Mouse (Mus musculus): ENCODE measurements around the gene Gtf2f2.
"Not testable (repeated sequence)": the region's sequence is repeated elsewhere in the genome, so short reads cannot be mapped to it uniquely, and the experiment has no call there.

The Gtf2f2 gene

DNA sequence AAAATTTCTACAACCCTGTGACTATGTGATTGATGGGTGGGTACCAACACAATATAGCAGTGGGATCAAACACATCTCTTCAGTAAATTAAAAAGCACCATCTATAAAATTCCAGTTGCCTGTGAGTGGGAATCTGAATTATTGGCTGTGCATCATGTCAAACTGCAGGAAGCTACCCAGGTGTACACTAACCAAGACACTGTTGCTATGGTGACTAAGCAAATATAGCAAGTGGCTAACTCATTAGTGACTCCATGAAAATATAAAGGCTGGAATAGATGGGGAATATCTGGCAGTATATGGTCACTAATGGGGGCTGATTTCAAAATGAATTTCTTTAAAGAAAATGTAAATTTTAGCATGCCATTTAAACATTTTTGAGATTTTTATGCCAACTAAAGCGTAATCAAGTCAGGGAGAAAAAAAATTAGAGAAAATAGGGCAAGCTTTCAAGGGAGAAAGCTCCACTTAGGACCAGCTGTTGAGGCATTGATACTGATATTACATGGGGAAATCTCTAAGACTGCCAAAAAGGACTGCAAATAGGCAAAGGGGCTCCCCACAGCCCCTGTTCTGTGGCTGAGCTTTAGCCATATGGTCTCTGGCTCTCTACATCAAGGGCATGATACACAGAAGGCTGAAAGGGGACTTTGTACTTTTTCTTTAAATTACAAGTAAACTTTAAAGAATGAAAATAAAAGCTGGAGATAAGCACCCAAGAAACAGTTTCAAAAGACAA, 87.2 kb downstream of the Gtf2f2 start:
- in situ Hi-C loops (cut with MboI, MseI) = no loop called here

DNA sequence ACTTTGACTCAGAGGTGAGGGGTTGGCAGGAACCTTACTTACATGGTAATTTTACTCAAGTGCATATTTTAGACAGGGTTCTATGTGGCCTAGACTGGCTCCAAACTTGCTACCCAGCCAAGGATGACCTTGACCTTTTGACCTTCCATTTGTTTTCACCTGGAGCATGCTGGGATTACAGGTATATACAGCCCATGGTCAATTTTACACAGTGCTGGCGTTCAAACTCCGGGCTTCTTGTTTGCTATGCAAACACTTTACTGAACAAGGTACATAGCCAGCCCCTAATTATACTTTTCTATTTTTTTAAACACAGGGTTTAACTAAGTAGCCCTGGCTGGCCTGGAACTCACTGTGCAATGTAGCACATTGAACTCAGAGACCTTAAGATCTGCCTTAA, 98.0 kb downstream of the Gtf2f2 start:
- in situ Hi-C loops (cut with MboI, MseI) = no loop called here

DNA sequence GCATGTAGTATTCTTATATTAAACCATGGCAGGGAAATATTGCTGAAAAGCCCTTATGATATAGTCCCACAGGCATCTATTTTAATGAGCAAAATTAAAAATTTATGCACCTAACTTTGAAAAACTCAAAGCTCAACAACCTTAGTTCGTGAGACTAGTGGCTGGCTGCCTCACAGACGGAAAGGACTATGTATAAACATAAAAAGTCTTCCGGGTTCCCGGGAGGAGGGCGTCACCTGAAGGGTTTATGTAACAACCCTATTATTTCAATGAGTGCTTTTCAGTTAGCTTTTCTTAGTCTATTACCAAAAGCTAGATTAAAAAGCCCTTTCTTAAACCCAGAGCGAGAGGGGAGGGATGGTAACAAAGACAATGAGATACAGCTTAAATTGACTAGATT, 98.7 kb downstream of the Gtf2f2 start:
- in situ Hi-C loops (cut with MboI, MseI) = no loop called here

DNA sequence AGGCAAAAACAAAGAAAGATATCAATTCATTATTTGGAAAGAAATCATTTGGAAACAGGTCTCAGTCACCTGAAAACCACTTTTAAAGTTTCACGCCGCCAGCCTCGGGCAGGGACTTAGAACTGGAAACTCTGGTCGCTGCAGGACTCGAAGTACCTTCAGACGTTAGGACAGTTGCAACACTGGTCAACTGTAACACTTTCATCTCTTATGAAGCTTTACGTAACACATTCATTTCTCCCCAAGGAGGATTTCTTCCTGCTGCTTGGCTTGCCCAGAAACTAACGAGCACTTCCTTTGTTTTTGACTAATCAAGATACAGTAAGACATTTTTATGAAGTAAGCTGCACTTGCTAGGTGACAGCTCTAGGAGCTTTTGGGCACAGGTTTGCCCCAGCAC, 103.7 kb downstream of the Gtf2f2 start:
- in situ Hi-C loops (cut with MboI, MseI) = no loop called here

DNA sequence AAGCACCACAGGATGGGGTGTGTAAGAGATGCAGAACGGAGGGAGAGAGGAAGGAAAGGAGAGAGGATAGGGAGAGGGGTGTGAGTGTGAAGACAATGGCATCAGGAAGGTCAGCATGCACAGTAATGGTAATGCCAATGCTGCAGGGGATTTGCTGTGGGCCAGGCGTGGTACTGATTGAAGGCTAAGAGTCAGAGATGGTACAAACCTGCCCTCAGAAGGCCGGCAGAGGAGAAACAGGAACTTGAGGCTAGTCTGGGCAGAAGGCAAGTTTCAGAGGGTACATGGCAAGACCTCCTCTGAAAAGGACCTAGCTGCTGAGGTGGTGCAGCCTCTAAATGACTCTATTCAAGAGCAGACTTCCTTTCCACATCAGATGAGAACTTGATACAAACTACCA, 105.7 kb downstream of the Gtf2f2 start:
- in situ Hi-C loops (cut with MboI, MseI) = no loop called here

DNA sequence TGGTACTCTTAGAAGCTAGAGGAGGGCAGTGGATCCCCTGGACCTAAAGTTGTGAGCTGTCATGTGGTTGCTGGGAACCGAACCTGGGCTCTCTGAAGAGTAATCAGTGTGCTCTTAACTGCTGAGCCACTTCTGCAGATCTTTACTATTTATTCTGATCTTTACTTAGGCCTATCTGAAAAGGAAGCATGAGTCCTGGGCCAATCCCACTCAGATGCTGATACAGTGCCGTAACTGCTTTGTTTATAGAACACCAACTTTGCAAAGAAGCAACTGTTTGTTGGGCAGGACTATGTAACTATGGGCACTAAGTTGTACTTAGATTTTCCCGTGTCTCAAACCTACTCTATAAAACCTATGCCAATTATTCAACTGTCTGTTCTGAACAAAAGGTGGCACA, 107.5 kb downstream of the Gtf2f2 start:
- in situ Hi-C loops (cut with MboI, MseI) = no loop called here

DNA sequence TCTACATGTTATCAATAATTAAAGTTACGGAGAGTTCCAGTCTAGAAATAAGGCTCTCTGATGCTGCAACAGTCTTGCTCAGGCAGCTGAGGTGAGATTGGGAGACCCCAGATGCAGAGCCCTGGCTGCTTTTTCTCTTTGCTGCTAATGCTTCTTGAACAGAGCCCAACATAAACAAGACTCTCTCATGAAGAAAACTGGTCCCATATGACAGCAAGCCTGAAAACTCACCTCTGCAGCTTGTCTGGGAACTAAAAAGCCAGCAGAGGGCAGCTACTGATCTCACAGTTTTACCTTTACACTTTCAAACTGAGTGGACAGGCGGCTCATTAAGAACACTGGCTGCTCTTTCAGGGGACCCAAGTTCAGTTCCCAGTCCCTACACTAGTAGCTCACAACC, 108.7 kb downstream of the Gtf2f2 start:
- in situ Hi-C loops (cut with MboI, MseI) = no loop called here

DNA sequence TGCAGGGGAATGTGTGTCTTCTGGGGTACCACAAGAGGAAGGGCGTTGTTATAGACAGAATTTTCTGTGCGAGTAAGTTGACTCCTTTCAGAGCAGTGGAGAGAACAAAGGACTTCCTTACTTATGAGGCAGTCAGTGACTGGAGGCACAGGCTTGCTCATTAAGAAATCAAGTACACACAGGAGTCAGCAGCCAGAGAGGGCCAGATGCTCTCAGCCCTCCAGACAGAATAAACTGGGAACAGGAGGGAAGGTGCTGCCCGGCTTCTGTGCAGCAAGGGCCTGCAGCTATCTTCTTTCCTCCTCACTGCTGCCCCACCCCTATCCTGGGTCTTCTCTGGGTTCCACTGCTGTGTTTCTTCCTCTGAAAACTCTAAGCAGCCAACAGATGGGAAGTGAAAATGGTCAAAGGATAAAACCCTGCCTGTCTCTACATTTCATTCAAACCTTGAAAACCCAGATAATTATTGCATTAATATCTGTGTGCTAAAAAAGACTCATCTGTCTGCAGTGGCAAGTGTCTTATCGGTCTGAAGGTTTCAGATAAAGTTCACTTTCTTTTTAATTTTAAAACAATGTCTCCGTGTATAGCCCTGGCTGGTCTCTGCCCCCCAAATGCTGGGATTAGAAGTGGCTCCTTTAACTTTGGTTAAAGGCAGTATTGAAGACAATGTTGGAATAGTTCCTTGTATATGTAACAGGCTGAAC, 109.7 kb downstream of the Gtf2f2 start:
- in situ Hi-C loops (cut with MboI, MseI) = no loop called here

DNA sequence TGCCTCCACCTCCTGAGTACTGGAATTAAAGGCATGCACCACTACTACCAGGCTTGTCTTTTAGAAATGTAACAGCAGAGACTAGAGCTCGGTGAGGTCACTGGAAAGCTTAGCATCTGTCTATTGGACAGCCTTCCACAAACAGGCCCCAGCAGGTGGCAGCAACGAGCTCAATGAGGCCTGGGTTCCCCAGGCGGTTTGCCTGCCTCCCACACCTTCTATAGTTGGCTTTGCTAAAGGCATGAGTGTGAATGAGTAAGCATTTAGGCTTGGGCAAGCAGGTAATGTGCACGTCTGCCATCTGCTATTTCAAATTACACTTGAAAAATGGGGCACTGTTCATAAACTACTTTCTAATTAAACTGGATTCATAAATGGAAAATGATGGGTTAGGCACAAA, 111.1 kb downstream of the Gtf2f2 start:
- in situ Hi-C loops (cut with MboI, MseI) = loop anchor here in 1 of 2 experiments (5.0 to 10.0 kb wide), 2 partner anchors 178 to 575 kb away; no protein-coding TSS in a partner anchor

DNA sequence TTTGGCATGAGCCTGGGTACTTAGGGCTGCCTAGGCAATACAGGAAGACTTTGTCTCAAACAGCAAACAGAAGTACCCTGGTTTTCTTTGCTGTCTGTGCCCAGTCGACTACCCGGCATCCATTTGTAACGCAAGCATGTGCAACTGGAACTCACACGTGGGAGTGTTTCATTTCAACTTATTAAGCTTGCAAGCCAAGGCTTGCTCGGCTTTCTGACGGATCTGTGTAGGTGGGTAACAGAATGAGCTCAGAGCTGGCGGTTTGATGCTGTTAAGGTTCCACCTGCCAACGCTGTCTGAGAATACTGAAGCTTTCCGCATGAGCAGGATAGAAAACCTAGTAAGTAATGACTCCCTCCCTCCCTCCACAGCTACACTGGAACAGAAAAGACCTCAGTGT, 118.5 kb downstream of the Gtf2f2 start:
- in situ Hi-C loops (cut with MboI, MseI) = loop anchor here in 1 of 2 experiments (10.0 kb wide), 1 partner anchor 583 kb away; no protein-coding TSS in a partner anchor

DNA sequence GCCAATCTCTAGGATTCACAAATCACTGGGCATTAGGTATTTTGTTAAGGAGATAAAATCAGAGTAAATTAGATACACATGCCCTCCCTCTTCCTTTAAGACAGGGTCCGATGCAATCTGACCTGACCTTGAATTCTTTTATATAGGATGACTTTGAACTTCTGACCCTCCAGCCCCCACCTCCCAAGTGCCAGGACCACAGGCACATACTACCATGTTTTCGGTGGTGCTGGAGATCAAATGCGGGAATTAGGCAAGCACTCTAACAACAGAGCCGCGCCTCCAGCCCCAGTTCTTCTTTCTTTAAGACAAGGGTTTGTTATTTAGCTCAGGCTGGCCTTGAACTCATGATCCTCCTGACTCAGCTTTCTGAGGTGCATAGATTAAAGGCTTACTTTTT, 126.8 kb downstream of the Gtf2f2 start:
- in situ Hi-C loops (cut with MboI, MseI) = no loop called here

DNA sequence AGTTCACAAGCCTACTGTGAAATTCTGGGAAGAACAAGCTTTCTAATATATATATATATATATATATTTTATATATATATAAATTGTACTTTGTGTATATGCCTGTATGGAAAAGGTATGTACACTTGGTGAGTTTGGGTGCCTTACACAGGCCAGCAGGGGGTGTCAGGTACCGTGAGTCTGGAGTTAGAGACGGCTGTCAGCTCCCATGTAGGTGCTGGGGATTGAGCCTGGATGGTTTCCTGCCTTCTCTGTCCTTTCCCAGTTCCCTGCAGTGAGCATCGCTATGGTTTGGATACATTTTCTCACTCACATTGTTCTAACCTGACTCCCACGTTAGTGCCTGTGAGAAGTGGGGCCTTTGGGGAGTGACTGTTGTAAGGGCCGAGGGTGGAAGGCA, 127.3 kb downstream of the Gtf2f2 start:
- in situ Hi-C loops (cut with MboI, MseI) = no loop called here

DNA sequence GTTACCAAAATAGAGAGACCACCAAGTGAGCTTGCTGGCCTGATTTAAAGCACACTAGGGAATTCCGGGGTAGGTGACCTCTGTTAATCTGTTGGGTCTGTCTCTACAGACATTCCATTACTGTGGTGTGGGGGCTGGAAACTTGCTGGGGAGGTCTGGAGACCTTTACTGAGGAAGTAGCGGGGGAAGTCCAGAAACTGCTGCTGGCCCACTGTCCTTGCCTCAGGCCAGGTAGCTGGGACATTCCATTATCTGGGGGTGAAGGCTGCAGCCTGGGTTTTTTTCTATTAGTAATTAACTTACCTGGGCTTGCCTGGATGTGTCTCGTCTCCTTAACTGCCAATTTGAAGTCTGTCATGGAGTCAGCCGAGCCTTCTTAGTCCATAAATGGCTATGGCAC, 128.8 kb downstream of the Gtf2f2 start:
- in situ Hi-C loops (cut with MboI, MseI) = no loop called here

DNA sequence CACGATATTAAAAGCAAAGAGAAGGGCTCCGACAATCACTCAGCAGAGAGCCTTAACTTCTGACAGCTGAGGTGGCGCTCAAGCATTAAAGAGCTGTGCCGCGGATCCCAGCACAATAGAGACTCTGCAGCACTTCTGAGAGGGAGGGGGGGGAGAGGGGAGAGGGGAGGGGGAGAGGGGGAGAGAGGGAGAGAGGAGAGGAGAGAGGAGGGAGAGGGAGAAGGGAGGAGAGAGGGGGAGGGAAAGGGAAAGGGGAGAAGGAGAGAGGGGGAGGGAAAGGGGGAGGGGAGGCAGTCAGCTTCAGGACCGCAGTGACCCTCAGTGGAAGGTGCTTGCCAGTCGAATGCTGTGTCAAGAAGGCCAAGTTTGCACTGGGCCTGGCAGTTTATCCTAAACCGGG, 131.7 kb downstream of the Gtf2f2 start:
- in situ Hi-C loops (cut with MboI, MseI) = loop anchor here in 1 of 2 experiments (5.0 kb wide), 1 partner anchor 193 kb away; no protein-coding TSS in a partner anchor

DNA sequence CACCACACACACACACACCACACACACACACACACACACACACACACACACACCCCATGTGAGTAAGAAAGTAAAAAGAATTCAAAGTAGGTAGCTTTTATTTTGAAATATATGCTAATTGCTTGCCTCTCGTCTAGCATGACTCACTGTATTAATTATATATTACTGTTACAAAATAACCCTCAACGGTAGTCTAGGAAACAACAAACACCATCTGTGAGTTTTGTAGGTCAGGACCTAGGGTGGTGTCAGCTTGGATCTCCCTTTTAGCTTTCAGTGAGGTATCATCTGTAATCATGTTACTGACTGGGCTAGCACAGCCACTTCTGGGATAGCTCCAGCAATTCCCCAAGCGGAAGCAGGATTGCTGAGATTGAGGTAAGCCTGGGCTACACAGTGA, 133.4 kb downstream of the Gtf2f2 start:
- in situ Hi-C loops (cut with MboI, MseI) = loop anchor here in 1 of 2 experiments (5.0 kb wide), 1 partner anchor 195 kb away; no protein-coding TSS in a partner anchor

DNA sequence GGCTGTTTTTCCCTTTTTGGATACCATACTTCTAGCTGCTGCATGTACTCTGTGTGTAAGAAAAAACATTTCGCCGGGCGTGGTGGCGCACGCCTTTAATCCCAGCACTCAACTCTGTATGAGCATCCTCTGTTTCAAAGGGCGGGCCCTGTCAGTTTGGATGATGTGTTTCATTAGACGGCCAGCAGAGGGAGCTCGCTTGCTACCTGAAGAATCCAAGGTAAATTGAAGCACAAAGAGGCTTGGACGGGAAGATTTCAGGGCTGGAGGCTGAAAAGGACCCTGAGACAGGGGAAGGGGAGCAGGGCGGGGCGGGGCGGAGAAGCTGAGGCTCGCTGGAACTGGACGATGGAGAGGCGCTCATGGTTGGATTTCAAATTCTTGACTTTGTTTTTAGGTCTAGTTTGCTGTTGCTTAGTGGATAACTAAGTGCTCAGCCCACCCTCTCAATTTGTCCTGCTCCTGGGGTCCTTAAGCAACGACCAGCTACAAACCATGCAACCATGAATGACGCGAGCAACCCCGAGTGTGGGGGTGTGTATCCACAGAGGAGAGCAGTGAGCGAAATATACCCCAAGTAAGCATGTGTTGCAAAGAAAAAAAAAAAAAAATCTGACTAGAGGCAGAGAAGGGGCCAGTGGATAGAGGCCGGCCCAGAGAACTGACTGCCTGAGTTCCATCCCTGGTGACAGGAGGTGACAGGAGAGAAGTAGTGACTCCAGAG, 134.2 kb downstream of the Gtf2f2 start:
- in situ Hi-C loops (cut with MboI, MseI) = loop anchor here in 1 of 2 experiments (5.0 kb wide), 1 partner anchor 196 kb away; no protein-coding TSS in a partner anchor

DNA sequence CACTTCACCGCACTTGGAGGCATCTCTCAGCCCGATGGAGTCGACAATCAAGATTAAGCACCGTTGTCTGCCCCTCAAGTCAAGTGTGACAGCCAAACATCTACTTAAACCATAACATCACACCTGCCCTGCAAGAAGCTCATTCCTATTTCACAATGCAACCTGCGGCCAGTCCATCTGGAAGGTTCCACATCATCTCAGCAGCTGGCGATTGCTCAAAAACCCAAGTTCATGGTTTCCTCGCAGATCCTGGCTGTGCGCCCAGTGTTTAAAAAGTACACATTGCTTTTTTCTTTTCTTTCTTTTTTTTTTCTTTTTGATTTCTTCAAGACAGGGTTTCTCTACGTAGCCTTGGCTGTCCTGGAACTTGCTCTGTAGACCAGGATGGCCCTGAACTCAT, 137.1 kb downstream of the Gtf2f2 start:
- in situ Hi-C loops (cut with MboI, MseI) = no loop called here

DNA sequence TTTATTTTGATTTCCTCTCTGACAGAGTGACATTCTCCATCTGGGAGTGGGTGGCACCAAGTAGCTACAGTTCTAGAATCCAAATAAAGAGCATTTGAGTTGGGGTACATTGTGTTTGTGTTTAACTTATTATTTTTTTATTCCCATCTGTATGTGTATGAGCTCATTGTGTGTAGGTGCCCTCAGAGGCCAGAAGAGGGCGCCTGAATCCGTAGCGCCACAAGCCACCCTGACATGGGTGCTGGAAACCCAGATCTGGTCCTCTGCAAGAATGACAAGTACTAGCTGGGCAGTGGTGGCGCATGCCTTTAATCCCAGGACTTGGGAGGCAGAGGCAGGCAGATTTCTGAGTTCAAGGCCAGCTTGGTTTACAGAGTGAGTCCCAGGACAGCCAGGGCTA, 138.9 kb downstream of the Gtf2f2 start:
- in situ Hi-C loops (cut with MboI, MseI) = no loop called here

DNA sequence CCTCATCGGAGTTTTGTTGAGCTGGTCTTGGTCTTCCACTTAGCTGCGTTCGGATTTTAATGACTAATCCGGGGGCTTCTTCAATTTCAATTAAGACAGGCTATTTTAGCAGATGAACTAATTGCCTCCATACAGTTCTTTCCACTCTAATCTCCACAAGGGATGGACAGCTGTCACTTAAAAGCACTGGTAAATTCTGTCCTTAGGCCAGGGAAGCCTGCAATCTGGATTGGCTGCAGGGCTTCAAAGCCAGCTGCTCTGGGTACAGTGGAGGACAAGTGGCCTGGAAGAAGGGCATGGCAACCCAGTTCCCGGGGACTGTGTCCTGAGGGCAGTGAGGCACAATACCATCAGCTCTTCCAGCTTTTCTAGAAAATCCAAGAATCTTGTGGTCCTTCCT, 139.6 kb downstream of the Gtf2f2 start:
- in situ Hi-C loops (cut with MboI, MseI) = no loop called here

DNA sequence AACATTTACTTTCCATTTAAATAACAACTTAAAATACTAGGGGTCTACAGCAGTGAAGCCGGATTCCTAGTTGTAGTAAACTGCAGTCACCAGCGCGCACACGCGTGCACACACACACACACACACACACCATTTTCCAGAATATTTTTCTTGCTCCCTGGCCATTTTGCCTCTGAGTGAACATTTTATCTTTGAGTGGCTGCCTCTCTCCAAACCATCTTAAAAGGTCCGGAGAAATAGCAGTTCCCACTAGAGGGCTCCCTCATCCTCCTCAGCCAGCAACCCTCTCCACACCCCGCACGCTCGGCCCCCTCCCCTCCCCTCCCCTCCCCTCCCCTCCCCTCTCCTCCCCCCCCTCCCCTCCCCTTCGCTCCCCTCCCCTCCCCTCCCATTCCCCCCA, 140.0 kb downstream of the Gtf2f2 start:
- in situ Hi-C loops (cut with MboI, MseI) = no loop called here

DNA sequence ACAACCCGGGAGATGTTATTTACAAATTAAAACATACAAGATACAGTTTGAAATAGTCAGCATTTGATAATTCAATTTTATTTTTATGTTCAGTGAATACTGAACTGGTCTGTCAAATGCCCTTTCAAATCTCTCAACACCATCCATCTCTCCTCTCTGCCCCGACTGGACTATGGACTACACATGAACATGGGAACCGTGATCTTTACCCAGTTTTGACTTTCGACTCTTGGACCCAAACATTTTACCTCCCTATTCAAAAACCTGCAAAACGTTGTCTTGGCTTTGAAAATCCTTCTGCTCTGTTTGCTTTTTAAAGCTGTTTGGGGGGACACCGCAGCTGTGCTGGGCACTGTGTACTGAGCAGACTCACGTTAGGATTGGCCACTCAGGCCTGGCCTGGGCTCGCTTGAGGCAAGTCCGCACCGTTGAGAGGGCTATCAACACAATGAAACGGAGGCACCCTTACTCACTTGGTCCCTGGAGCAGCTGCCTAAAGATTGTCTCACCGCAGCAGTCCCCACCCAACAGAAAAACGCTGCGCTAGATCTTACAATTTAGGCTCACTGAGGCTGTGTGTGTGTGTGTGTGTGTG, 140.8 kb downstream of the Gtf2f2 start:
- in situ Hi-C loops (cut with MboI, MseI) = no loop called here

DNA sequence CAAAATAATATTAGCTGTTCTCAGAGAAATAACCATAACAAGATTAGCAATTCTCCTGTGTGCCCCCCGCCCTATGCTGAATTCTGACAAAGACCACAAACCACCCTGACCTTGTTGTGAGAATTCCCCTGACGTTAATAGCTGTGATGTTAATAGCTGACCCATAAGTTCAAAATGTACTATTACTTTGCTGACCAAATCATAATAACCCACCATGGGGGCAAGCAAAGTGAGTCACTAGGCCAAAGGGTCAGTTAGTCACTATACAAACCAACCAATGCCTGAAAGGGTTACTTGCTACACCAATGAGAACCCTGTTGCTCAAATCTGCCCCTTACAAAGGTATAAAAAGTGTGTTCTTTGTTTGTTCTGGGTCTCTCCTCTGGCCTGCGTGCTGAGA, 142.6 kb downstream of the Gtf2f2 start:
- in situ Hi-C loops (cut with MboI, MseI) = not testable (repeated sequence)
